Mouse (Mus musculus): ENCODE data around the gene Dennd2a. TPM values are rescaled to one million over a fixed set of nuclear protein-coding genes. Genes with fewer than 3 reads are reported as not detected.

Gene Dennd2a
- 10 to 100 TPM in 1 of 2 experiments, 1 to 10 TPM in 1; 7.5 to 14.6 TPM for total RNA-seq (2021)
- 6.0 and 9.0 TPM in 2 replicates for polyA plus RNA-seq (2012; rRNA removed)
- long read RNA-seq, full-length matches to known transcripts: 5 of 11 reads
- long read RNA-seq, partial matches to known transcripts: 1 of 11 reads
- long read RNA-seq, other reads (novel, unspliced or antisense): 5 of 11 reads

DNA sequence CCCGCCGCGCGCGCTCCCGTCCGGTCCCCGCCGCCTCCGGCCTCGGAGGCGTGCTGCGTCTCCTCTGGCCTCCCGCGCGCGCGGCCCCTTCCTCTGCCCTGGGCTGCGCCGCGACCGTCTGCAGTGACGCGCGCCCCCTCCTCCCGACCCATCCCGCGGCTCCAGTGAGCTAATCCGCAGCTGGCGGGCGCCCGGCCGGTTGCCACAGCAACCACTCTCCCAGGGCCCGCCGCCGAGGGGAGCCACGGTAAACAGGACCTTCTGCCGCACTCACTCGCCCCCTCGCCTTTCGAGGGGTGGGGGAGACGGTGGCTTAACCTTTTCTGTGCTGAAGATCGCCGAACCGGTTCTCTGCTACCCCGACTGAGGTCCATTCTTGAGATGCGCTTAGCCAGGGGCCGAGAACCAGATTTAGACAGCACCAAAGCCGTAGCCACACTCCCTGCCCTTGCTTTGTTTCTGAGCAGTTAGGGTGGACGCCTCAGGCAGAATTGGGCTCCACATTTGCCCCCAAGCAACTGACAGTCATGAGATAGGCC is at the start of gene Dennd2a:
TSS of gene Dennd2a (minus strand) at position 145 of the 539 bp plus-strand sequence.
- DNase-seq: peak; percentile 82

DNA sequence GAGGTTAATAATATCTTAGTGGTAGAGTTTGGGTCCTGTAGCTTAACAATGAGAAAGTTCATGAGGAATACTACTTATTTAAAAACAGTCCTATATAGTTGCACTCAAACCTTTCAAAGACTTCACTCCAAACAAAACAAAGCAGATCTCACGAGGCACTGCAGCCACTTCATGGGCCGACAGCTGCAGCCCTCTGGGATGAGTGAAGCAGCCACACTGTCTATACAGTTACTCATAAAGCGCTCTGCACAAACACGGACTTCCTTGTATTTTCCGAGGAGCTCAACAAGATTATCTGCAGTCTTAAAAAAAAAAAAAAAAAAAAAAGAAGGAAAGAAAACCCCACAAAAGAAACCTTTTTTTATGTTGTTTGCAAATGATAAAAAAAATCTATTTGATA is 49.7 kb upstream of the Dennd2a start:
- DNase-seq: no peak

DNA sequence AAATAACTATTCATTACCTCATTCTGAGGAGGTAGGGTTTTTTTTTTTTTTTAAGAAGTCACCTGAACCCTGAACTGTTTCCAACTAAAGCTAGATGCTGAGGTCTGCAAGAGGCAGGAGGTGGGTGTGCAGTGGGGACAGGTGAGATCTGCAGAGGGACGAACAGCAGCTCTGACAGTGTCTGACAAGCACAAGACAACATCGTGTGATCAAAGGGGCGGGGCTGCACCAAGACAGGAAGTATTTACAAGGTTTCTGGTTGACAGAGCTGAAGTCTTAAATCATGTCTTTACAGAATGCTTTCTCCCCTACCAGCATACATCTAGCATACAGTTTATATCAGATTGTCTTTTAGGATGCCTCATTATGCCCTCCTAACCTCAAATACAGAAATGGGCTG is 49.2 kb upstream of the Dennd2a start:
- no peak for DNase-seq

DNA sequence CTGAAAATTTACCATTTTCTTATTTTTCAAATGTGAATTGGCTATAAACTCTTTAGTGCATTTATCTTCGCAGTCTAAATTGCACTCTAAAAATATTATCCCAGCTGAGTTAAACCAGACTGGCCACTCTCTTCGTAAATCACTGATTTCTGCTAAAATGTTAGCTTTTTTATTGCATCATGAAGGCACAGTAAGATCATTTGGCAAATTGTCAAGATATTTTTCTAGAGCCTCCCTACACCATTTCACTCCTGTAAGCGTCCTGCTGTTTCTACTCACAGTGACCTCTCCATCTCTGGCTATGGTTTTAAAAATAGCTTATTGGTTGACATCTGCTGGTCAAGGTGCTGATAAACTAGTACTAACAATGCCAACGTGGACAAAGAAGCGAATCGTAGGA is 48.4 kb upstream of the Dennd2a start:
- no peak for DNase-seq

DNA sequence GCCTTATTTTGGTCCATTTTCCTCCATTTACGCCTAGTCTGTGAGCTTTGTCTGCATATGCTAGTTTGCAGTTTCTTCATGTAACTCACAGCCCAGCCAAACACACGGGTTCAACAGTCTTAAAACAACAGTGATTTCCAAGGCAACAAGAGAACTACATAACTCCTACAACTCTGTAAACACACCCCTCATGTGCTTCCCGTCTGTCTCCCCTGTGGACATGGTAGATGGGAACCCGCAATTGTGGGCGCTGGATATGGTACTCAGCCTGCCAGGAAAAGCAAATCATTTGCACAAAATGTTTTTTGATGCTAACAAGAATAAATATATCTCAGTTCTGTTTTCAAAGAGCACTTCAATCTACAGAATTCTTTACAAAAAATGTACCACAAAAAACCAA is 46.9 kb upstream of the Dennd2a start:
- no peak for DNase-seq

DNA sequence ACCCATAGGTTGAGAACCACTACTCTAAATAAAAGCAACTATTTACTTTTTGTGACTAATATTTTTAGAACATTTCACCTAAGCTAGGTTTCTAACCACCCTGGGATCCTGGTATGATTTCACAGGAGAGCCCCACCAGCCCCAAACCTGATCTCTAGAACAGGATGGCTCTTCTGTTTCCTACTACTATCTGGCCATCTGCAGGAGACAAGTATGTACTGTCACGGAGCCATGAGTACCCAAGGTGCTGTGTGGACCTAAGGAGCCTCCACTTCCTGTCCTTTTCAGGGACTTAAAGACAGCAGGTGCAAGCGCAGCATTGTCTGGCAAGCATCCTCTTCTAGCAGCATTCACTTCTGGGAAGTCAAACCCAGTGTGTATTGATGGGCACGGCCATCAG is 44.2 kb upstream of the Dennd2a start:
- DNase-seq: no peak

DNA sequence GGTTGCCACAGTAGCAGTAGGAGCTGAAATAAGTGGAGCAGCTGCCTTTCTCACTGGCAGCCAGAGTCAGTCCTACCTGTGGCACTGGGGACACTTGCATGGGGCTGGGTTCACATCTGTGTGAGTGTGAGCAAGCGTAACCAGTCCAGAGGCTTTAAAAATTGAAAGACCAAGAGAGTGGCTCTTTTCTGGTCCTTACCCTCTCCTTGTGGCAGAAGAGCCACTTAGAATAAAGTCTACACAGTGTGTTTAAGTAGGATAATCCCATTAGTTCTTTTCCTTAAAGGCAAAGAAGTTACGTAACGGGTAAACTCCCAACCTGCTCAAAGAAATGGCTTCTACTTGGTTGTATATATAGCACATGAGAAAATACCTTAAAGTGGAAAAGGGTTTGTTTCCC is 43.2 kb upstream of the Dennd2a start:
- no peak for DNase-seq

DNA sequence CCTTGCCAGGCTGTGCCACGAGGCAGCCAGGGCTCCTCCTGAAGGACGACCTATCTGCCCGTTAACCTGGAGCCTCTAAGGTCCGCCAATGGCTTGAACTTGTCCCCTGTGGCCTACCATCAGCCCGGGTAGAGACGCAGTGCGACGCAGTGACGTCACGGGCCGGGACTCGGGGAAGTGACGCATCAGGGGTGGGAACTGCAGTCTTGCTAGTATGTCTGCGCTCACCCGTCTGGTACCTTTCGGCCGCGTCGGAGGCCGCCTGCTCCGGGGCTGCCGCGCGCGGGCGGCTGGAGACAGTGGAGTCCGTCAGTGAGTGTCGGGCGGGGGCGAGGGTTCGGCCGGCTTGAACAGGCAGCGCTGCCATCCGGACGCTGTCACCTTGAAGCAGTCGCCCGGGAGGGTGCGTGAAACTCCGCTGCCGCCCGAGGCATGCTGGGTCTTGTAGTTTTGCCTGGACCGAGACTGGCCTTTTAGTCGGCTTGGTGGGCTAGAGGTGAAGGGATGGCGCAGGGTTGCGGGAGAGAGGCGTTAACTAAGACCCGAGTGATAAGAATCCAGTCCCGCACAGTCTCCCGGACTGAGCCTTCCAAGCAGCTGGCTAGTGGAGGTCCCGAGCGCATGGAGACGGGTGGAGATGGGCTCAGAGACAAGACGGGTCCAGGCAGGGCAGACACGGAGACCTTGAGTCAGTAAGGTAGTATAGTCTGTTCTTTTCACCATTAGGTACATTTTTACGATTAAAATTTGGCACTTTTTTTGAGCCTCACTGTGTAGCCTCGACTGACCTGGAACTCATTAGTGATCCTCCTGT is 34.9 kb upstream of the Dennd2a start, which contains the start of gene Ndufb2:
TSS of gene Ndufb2 (plus strand) at position 174 of the 814 bp plus-strand sequence.
- DNase-seq: peak; percentile 96

DNA sequence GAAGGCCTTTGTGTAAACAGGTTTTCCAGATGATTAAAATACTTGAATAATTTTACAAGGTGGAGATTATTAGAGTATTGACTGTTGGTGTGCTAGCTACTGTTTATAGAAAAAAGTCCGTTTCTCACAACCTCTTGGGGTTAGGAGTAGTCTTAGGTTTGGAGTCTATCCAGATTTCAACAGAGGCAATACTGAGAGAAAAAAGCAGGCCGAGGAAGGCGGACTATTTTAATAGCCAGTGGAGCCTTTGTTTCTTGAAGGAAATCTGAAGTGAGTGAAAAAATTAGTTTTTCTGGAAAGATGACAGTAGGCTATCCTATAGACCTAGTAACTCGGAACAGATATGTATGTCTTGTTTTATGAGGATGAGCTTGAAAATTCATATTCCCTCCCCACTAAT is 33.8 kb upstream of the Dennd2a start:
- DNase-seq: no peak

DNA sequence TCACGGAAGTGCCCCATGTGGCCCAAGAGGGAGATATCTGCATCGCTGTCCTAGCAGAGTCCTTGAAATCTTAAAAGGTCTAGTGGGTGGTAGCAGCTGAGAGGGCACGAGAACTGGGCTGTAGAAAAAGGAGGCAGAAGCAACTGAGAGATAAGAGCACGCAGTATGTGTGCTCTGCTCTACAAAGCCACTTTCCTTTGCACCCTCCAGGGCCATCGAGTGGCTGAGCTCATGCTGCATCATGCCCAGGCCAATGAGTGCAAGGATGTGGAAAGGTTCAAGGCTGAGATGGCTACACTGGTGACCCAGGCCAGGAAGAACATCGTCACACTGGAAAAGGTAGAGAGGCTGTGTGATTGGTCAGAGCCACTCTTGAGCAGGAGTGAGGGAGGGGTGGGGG is 27.9 kb upstream of the Dennd2a start, which contains the start of gene Gm42420:
TSS of gene Gm42420 (plus strand) at position 237 of the 400 bp plus-strand sequence.
- DNase-seq: peak; percentile 63

DNA sequence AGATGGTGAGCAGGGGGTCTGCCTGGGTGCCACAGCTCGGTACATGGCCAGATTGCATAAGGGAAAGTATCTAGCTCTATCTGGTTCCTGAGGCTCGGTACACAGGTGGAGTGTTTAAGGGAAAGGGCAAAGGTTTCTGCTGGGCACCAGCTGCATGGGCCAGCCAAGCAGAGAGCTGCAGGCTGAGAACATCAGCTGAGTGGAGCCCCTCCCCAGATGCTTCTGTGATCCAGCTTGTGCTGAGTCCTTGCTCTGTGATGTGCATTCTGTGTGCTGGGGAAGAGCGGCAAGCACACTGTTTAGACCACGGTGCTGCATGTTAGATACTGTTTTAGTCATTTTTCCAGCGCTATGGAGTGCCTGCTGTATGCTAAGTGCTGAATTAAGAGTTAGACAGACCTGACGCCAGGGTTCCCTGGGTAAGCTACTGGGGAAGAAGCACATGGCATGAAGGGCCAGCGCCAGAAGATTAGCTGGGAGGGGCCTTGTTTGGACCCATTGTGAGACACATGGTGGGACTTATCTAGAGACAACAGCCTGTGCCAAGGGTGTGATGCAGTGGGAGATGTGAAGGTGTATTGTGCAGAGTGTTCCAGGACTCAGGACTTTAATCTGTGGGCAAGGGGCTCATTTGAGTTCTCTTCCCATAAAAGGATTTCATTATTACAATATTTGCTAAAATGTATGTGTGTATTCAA is 23.6 kb upstream of the Dennd2a start:
- DNase-seq: no peak

DNA sequence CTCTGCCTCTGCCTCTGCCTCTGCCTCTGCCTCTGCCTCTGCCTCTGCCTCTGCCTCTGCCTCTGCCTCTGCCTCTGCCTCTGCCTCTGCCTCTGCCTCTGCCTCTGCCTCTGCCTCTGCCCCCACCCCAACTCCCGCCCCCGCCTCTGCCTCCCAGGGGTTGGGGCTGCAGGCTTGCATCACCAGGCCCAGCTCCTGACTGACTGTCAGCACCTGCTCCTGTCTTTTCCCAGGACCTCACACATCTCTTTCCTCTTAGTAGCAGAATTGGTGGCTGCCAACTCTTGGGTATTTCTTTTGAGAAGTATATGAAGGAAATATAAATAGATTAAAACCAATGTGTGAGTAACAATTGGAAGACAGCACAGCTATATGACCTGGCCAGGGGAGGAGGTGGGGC is 22.9 kb upstream of the Dennd2a start:
- DNase-seq: no peak

DNA sequence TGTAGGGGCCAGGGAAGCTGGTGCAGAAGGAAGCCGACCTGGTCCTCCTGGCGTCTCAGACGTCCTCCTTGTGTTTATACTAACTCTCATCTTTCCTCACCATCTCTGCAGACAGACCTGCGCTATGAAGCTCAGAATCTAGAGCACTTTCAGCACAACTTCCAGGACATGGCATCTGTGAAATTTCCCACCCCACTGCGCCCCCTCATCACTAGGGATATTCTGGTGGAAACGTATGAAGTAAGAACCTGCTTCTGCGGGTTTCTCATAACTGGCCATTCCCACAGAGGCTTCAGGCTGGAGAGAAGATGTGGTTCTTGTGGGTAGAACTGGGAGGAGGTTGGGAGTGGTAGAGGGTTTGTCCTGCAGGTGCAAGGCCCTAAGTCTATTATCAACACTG is 21.9 kb upstream of the Dennd2a start:
- no peak for DNase-seq

DNA sequence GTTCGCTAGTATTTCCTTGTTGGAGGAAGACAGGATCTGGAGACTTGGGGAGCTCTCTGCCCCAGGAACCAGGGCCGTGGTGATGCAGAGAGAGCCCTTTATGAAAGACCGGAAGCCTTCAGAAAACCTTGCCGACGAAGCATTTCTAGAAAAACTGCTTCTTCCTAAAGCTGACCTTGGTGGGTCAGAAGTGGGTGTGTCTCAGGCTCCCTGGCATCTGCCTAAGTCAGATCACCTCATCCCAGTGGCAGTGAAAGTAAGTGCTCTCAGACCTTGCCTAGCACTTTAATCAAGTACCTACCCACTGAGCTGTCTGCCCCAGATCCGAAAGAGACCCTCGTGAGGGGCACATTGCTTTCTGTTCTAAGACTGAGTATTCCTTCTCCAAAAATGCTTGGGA is 17.3 kb upstream of the Dennd2a start:
- DNase-seq: no peak

DNA sequence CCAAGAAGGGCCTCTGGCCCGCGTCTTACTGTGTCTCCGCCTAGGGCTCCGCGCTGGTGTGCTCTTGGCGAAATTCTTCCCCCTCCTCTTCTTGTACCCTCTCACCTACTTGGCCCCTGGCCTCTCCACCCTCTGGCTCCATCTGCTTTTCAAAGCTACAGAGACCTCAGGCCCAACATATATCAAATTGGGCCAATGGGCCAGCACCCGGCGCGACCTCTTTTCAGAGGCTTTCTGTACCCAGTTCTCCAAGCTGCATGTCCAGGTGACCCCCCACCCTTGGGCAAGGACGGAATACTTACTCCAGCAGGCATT is 16.8 kb upstream of the Dennd2a start:
- DNase-seq: peak; percentile 51

DNA sequence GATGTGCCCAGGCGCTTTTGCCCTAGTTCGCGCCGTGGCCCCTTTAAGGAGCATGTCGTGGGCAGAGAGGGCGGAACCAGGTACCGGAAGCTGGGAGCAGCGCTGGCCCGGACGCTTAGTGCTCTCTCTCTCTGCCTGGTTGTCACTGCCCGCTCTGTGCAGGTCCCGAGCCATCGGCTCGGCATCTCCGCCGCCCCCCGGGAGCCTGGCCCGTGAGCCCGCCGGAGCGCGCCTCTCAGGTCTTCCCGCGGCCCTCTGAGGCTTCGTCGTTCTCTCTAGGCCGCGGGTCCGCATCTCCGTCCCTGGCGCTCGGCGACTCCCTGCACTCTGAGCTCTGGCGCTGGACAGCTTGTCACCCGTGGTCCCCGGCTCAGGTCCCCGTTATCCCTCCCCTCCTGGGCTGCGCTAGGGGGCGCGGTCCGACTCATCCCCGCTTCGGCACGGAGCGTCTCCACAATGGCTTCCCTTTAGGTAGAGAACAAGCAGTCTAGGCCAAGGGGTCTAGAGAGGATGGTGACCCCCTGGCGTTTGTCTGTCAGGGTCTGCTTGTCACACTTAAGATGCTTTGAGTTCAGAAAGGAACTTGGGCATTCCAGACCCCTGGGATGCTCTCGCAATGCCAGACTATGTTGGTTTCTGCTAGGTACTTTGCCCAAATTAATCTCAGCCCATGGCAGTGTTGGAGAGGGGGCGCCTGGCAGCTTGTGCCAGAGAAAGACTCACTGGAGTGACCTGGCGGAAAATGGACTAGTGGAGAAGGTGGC is 16.3 kb upstream of the Dennd2a start, which contains the start of gene Adck2:
TSS of gene Adck2 (plus strand) at position 83 of the 764 bp plus-strand sequence.
- peak; percentile 90 for DNase-seq

DNA sequence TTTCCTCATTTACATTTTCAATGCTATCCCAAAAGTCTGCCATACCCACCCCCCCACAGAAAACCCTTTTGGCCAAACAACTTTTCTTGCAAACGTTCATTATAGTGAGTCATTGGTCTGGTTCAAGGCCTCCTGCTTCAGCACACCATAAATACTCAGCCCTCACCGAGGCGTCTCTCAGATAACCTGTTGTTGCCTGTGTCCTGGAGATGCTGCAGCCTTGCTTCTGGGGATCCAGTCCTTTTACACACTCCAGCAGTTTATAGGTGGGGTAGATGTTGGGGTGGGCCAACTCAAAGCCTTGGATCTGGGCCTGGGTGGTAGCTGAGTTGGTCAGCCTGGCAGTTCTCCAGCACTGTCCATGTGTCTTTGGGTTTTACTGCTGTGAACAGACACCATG is 12.8 kb upstream of the Dennd2a start:
- peak; percentile 68 for DNase-seq

DNA sequence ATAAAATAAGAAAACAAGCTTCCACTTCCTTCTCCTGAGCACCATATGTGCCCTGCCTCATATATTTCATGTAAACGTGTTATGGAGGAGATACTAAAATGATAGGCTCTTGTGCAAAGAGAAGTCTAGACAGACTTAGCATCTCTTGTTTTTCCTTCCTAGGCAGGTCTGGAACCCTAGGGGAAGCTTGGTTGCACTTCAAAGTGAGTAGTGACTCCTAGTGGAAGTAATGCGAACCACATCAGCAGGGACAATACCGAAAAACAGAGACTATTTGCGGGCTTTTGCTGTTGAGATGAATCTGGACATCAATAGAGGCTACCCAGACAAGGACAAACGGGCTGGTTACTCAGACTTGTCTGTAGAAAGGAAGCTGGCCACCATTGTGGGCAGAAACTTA is 9.9 kb upstream of the Dennd2a start:
- DNase-seq: no peak

DNA sequence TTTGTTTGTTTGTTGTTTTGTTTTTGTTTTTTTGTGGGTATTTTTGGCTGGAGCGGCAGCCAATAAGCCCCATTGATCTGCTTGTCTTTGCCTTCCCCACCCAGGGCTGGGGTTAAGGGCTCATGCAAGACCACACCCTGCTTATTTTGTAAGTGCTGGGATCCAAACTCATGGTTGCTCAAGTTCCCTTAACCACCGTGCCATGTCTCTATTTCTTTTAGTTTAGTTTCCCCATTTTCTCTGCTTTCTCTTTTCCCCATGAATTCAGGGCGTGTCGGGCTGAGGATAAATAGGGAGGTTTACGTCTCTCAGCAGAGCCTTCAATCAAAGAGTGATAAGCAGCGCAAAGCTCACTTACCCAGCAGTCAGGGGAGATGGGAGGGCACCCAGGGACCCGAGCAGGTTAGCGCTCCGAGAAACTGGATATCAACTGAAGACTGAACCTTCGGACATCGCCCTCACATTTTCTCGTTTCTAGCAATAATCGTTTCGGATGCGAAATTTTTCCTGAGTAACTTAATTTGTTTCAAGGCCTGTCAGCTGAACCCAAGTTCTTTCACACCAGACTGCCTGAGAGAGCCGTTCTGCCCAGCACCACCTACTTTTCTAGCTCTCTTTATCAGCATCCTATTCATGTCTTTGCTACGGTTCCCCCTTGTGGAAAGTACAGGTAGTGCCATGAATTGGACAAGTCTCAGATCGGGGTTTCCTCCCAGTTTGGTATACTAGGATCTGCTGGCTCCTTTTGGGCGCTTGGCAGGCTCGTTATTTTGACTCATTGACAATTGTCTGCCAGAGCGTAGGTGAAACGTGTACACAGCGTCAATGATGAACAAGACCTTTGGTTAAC is 4.7 kb upstream of the Dennd2a start:
- peak; percentile 82 for DNase-seq

DNA sequence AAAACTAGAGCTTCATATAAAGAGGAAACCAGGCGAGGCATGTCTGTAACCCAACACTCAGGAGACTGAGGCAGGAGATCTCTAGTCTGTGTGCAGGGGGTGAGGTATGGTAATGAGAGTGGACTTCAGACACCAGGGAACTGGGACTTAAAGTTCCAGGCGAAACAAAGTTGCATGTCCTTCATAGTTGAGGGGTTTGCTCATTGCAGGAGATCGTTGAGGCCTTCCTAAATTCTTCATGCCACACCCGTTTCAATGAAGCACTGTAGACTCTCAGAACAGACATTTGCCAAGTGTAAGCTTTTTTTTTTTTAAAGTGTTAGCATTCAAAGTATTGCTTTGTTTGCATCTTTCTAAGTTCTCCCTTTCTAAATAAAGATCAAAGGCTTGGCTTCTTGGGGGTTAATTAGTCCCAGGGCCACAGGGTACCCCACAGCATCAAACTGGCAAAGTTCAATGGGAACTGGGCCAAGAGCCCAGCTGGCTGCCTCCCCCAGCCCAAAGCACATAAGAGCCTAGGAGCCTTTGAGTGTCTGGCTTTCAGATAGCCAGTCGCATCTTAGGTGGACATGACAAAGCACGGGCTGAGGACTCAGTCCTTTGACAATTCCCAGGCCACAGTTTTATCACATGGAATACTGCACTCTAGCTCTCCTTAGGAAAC is 1.7 kb upstream of the Dennd2a start:
- DNase-seq: no peak

Measured in adrenal gland, adult 2 months (tissue).